Mouse (Mus musculus) gonadal fat pad, adult 2 months (tissue): ENCODE measurements at regions not wholly inside any gene's neighbourhood (a gene's known extent, or its start where the extent isn't known, plus 50 kb on each side); places are given as distances from the start of the nearest gene placed in this dataset.

Source experiments
- DNase-seq: peaks from one replicate; pipeline ENCODE4 v3.0.0-alpha.2; 2012; ENCODE audit warnings: low read depth

- DNase-seq, result no peak
These were observed 143.8 kb upstream of the Mdm1 start for GRCm38 (mm10) chr10:117997796-117998195.

GRCm38 (mm10) chr10:118000591-118000990 lies 141.0 kb upstream of the Mdm1 start:
- DNase-seq, result no peak

GRCm38 (mm10) chr10:118001501-118001900 lies 140.1 kb upstream of the Mdm1 start:
- DNase-seq, result no peak

DNA sequence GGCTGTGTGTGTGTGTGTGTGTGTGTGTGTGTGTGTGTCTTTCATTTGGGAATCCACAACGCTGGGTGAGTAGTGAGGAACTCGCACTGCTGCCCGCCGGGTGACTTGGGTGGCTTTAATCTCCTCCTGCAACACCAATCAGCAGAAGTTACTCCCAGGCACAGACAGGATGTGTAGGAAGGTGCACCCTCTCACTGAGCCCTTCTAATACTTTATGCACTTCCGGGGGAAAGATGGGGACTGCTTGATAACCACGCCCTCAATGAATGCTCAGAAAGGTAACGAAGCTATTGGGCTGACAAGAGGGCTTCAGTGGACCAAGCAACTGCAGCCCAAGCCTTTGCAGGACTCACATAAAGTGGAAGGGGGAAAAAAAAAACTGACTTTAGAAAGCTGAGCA lies 139.6 kb upstream of the Mdm1 start:
- no peak for DNase-seq

DNA sequence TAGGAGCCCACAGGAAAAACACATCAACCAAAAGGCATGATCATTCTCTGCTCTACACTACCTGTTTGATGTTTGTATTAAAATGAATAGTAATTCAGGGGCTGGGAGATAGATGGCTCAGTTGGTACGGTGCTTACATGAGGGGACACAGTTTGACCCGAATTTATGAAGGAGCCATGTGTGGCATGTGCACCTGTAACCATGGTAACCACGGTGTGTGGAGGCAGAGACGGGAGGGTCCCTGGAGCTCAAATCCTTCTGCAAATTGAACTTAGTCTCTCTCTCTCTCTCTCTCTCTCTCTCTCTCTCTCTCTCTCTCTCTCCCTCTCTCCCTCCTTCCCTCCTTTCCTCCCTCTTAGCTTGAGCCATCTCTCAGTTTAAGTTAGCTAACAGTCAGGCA lies 139.1 kb upstream of the Mdm1 start:
- DNase-seq, result no peak

DNA sequence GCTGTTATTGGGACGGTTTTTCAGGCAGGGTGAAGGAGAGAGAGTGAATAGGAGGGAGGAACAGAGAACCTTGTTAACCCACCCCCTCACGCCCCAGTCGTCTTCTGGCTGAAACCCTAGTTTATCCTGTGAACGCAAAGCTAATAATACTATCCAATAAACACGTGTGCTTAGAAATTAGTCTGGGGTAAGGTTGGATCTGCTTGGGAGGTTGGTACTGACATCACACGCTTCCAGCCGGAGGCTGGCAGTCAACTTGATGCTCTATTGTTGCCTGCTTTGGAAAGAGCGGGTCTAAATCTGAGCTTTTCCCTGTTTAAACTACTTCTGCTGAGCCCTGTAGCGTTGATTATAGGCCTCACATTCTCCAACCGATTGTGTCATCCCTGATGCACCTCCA lies 138.4 kb upstream of the Mdm1 start:
- DNase-seq, result no peak

DNA sequence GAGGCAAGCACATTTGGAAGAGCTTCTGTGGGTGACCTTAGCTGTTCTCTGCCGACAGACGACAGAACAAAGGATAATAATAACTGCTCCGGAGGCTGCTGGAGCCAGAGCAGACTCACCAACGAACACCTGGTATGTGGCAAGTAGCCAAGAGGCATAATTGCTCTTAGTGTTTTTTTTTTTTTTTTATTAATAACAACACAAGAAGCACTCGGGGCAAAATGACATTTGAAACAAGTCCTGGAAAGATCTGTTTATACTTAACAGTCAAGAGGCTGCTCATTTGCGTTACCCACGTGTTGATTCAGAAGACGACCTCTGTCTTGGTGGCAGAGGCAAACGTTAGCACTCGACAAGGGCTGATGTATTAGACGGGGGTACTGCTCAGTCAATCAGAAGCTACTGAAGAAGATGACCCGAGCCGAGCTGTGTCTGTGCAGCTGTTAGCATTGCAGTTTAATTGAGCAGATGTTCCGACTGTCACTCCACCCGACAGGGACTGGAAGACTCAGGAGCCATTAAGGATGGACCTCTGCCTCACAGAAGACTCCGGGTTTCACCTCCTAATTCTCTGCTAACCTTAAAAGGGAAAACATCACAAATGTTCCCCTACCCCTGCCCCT lies 137.8 kb upstream of the Mdm1 start:
- peak; percentile 5 for DNase-seq

DNA sequence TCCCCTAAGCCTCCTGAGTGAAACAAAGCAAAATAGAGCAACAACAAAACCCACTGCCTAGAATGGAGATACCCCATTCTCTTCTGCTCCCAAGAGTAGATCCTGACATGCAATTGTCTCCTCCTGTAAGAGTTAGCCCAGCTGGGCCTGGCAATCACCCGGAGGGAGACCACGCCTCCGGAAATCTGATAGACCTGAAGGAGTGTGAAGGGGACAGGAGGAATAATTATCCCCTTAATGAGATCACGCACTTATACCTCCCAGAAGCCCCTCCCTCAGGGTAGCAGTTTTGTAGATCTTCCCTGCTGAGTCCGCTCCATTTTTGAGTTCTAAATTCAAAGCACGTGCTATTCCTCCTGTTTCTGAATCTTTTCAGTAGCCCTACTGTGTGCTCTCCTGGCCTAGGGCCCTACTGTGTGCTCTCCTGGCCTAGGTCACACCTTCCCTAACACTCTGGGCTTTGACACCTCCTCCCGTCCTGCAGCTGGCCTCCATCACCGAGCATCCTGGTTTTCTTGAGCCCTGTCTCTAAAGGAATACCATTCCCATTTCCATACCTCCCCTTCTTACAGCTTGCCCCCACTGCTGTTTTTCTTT lies 137.2 kb upstream of the Mdm1 start:
- no peak for DNase-seq

DNA sequence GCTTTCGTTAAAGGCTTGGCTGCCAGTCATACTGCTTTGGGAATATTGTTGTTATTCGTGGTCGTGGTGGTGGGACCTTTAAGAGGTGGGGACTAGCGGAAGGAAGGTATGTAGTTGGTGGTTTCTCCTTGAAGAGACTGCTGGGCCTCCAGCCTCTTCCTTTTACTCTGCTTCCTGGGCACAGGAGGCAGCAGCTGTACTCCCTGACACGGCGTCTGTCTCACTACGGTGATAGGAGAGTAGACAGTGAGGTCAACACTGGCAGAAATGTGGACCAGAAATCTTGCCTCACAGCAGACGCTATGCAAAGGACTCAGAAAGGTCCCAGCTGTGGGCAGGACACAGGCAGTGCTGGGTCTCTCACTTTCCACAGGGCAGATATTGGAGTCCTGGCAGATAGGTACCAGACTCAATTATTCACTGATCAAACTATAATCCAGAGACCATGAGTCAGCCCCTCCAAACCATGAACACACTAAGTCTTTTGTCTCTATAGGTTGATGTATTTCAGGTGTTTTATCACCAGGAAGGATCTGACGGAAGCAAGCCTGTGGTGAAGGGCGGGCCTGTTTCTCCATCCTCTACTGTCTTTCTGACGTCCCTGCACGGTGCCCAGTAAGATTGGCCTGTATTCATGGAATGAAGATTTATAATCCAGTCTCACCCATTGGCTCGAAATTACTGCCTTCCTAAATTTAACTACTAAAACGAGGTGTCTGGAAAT lies 134.6 kb upstream of the Mdm1 start:
- no peak for DNase-seq

DNA sequence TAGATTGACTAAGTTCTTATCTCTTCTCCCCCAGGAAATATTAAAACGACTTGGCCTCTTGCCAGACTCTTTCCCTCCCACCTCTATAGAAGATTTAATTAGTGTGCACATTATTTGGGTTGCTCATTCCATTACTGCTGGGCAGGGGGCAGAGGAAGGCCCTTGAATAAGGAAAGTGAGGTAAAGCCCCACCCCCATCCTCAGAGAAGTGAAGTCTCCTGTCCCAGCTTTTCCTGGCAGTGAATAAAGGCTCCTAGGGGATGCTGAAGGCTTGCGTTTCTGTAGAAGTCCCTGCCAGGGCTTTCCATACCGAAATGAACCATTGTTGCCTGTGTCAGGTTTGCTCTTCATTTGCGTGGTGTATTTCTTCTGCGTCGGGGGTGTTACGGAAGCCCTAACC lies 133.8 kb upstream of the Mdm1 start:
- no peak for DNase-seq

DNA sequence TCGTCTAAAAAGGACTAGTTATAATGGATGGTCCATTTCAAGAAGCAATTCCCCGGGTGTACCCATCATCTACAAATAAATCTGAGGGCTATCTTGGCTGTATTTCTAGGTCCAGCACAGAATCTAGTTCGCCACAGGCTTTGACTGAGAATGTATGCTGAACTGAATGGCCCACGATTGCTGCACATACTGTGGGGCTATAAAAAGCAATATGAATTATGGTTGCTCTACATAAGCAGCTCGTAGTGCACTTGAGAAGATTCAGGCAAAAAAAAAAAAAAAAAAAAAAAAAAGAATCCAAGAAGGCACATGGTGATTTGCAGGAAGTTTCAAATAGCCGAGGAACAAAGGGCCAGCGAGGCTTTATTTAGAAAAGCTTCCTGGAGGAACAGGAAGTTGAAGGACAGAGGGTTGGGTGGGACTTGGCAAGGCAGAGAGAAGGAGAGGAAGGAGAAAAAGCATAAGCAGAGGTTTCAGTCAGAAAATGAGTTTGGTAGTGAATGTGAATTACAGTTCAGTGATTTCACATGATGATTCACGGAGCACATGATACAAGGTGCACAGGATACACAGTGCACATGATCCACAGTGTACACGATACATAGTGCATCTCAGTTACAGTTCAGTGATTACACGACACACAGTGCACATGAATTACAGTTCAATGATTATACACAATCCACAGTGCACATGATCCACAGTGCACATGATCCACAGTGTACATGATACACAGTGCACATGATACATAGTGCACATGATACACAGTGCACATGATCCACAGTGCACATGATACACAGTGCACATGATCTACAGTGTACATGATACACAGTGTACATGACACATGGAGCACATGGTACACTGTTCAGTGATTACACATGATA lies 129.7 kb upstream of the Mdm1 start:
- DNase-seq, result no peak

GRCm38 (mm10) chr10:118028831-118029230 lies 112.8 kb upstream of the Mdm1 start:
- DNase-seq, result no peak

DNA sequence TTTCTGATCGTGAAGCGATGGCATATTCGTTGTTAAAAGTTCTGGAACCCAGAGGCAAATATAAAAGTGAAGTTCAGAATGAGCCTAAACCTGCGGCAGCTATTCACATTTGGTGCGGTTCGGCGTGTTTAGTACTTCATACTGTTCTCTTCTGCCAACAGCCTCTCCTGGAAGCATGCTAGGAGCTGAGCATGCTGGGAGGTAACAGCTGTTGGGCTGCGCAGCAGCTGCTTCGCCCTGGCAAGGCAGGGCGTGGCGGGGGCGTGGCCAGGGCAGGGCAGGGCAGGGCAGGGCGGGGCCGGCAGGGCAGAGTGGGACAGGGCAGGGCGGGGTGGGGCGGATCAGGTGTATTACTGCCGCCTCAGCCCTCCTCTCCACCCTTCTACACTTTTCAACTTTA lies 107.2 kb upstream of the Mdm1 start:
- no peak for DNase-seq

DNA sequence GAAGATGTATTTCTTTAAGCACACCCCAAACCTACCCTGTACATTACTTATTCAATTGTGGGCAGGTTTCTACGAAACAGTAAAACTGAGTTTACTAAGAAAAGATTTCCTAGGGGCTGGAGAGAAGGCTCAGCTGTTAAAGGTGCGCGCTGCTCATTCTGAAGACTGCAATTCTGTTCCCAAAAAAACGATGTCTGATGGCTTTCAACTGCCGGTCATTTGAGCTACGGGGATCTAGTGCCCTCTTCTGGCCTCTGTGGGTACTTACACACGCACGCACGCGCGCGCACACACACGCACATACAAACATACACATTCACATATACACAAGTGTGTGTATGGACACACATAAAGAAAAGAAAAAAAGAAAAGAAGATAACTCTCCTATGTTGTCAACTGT lies 106.6 kb upstream of the Mdm1 start:
- DNase-seq, result no peak

- no peak for DNase-seq
These were observed 103.1 kb upstream of the Mdm1 start for GRCm38 (mm10) chr10:118038465-118038864.

GRCm38 (mm10) chr10:118039056-118039455 lies 102.6 kb upstream of the Mdm1 start:
- DNase-seq, result no peak

- no peak for DNase-seq
These were observed 100.5 kb upstream of the Mdm1 start for GRCm38 (mm10) chr10:118041068-118041467.

DNA sequence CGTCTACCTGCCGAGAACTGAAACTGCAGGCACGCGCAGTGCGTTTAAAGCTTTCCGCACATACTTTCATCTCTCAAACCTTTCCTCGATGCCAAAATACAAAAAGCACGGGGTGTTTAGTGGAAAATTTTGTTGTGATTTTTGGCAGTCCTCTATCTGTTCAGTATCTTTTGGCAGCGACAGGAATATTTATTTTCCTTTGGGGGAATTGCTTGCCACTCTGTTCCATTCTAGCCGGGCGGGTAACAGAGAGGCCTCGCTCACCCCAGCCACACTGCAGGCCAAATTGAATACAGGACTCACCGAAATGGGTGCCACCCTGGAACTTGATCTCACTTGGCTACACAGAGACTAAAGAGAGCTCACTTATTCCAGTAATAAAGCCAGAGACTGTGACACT lies 97.8 kb upstream of the Mdm1 start:
- no peak for DNase-seq

GRCm38 (mm10) chr10:118044840-118045239 lies 96.8 kb upstream of the Mdm1 start:
- DNase-seq, result no peak

DNA sequence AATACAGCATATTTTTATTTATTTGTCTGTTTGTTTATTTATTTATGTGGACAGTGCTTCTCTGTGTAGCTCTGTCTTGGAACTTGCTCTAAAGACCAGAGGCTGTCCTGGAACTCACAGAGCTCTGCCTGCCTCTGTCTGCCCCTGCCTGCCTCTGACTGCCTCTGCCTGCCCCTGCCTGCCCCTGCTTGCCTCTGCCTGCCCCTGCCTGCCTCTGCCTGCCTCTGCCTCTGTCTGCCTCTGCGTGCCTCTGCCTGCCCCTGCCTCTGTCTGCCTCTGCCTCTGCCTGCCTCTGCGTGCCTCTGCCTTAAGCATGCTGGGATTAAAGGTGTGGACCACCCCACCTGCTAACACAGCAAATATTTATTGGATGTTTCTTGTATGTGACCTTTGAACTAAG lies 96.2 kb upstream of the Mdm1 start:
- DNase-seq, result no peak

DNA sequence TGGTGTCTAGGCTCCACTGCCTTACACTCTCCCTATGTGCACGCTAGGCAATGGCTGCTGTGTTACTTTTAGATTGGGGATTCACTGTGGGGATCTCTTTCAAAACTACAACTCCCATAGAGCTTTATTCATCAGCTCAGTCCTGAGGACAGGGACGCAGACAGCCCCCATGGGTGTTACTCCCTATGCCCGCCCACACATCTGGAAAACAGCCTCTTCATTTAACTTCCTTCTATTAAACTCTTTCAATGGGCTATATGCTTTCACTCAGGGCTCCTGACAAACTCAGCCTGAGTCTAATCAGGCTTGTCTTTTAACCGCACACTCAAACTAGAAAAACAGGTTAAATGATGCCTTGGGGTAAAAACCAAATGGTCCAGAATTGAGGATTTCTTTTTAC lies 95.3 kb upstream of the Mdm1 start:
- no peak for DNase-seq

- no peak for DNase-seq
These were observed 94.8 kb upstream of the Mdm1 start for GRCm38 (mm10) chr10:118046831-118047230.
